Mouse (Mus musculus) splenic B cell, adult 2 months (primary cell): ENCODE measurements at regions not wholly inside any gene's neighbourhood (a gene's known extent, or its start where the extent isn't known, plus 50 kb on each side); places are given as distances from the start of the nearest gene placed in this dataset.

ENCODE experiments used
- DNase-seq: peaks from one replicate; pipeline ENCODE4 v3.0.0-alpha.2; 2011; ENCODE audit warnings: low read depth, low spot score
- H3K27me3 ChIP-seq: 2 replicates; pipeline ENCODE4 v1.6.1; 2012; ENCODE audit warnings: mild to moderate bottlenecking, low read length, moderate library complexity, mixed read lengths; ENCODE audit not compliant: control insufficient read depth, poor library complexity, insufficient read depth, severe bottlenecking
- H3K36me3 ChIP-seq: 2 replicates; pipeline ENCODE4 v1.6.1; 2012; ENCODE audit warnings: mild to moderate bottlenecking, low read length, moderate library complexity, mixed read lengths; ENCODE audit not compliant: control insufficient read depth, poor library complexity, insufficient read depth, severe bottlenecking

DNA sequence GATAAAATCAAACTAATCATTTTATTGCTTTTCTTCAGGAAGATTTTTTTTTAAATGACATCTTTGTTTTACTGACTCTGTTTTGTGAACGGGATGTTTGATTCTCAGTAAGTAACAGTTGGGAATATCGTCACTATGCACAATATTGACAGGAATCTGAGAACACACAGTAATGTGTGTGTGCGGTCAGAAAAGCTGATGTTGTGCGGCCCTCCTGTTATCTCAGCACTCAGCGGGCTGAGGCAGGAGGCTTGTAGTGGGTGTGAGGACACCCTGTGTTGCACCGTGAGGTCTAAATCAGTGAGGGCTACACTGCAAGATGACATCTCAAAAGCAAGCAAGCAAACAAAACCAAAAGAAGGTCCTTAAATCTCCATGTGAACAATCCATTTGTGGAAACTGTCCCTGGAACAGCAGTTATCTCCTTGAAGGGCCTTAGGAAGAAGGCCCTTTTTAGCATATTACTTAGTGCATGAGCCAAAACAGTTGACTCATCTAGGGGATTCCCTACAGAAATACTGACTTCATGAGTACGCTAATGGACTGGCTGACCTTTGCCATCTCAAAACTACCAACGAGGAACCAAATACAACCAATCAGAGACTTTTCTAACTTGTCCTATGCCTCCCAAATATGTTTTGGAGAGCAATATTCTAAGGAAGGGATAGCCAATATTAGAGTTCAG is 181.2 kb upstream of the Marcks start:
- no peaks in the 10 kb centered on the region for H3K27me3 ChIP-seq
- peak; percentile 37 for DNase-seq
- no peaks in the 10 kb centered on the region for H3K36me3 ChIP-seq

DNA sequence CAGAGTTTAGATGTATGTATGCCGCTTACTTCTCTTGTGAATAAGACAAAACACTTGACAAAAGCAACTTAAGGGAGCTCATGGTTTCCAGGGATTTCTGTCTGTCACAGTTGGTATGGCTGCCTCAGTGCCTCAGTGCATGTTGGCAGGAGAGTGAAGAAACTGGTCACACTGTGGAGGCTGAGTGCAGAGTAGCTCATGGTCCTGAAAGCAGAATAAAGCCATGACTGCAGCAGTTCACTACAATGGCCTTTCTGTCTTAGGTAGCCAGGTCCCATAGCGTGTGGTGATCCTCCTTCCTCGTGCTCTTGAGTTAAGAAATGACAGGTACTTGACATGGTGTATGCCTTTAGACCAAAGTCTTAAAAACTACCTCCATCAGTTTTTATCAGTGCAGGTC is 178.0 kb upstream of the Marcks start:
- H3K36me3 ChIP-seq = no peaks in the 10 kb centered on the region
- H3K27me3 ChIP-seq = no peaks in the 10 kb centered on the region
- DNase-seq = no peak

DNA sequence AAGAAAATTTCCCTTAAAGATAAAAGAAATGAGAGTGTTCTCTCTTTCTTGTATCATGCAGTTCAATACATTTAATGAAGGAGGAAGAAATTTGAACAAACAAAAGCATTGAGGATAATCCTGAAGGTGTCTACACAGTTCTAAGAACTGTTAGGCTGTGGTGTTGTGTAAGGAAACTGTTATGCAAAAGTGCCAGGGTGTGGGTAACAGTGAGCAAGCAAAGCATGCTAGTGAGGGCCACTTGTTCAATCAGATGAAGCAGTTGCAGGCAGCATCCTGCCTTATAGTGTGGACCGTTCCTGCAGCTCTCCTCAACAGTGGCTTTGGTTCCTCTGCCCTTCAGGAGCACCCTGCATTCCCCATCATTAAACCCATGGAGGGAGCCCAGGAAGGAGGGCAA is 177.1 kb upstream of the Marcks start:
- DNase-seq = no peak
- Histone ChIP-seq H3K36me3 (no peaks in the 10 kb centered on the region), H3K27me3 (no peaks in the 10 kb centered on the region)

DNA sequence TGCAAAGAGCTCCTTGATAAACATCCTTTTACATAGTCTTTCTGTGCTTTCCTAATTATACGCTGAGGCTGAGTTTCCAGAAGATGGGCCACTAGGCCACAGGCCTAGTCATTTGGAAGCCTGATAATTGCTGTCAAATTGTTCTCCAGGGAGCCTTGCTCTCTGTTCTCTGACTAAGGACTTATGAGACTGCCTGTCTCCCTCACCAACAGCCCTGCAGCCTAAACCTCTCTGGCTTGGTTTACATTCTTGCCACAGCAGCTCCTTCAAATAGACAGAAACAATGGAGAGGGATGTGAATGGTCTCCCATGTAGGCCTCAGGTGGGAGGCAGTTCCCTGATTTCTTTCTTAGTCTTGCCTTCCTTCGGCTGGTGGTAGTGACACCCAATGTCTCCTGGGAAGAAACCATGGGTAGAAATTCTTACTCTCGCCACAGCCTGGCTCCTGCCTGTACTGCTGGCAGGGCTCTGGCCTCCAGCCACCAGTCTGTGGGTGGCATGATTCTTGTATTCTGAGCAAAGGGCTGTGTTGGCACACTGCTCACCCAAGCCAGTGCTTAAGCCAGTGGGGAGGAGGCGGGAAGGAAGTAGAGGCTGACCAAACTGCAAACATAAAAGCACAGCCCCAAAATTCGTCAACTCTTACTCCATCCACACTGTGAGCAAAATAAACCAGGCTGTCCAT is 176.2 kb upstream of the Marcks start:
- Histone ChIP-seq H3K27me3 (no peaks in the 10 kb centered on the region), H3K36me3 (no peaks in the 10 kb centered on the region)
- no peak for DNase-seq

DNA sequence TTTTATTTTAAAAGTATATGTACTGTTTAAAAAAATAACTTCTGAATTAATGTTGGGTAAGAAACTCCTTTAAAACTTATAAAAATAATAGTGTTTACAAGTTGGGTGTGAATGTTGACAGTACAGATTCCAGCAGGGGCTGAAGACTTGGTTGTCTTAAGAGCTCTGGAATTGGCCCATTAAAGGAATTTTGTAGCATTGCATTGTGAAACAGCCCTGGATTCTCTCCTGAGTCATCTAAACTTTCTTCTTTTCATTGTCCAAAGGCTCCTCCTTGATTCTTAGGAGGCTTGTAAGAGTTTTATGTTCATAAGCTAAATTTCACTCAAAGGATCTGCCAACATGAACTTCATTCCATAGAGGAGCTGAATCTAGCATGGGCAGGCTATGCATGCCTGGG is 174.7 kb upstream of the Marcks start:
- H3K27me3 ChIP-seq = no peaks in the 10 kb centered on the region
- H3K36me3 ChIP-seq = no peaks in the 10 kb centered on the region
- DNase-seq = no peak

DNA sequence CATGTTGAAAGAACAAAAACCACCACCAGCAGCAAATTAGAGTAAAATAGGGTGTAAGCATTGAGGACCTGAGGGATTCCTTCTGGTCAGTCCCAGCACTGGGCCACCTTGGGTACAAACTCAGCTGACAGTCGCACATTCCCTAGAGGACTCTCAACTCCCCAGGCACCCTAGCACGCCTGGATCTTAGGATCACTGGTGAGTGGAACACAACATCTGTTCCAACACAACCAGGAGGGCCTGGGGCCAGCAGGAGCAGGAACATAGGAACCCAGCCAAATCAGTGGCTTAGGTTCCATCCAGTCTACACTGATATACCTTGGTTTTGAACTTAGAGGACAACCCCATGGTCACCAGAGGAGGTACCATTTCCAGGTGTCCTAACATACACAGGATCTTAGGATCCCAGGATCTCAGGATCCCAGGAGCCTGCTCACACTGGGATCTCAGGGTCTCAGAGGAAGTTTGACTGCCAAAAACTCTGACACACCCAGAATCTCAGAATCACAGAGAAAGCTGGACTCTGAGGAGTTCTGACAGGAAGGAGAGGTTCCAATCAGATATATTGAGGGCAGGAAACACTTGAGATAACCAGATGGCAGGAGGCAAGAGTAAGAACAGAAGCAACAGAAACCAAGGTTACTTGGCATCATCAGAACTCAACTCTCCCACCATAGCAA is 171.7 kb upstream of the Marcks start:
- no peaks in the 10 kb centered on the region for H3K27me3 ChIP-seq
- no peak for DNase-seq
- no peaks in the 10 kb centered on the region for H3K36me3 ChIP-seq

DNA sequence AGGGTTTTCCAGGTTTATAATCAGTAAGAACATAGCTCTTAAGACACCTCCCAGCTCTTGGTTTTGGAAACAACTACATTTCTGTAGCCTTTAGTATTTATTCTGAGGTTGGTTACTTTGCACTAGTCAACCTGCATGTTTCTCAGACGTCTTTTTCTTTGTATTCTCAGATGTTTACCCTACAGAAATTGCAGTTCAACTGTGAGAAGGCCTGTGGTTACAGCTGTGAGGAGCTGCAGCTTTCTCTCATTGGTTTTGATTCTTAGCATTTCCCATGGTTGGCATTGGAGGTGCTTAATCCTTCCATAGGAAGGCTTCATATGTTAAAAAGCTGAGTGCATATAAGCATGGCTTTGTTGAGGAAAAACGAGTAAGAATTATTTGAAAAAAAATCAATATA is 165.9 kb upstream of the Marcks start:
- DNase-seq = no peak
- H3K27me3 ChIP-seq = no peaks in the 10 kb centered on the region
- no peaks in the 10 kb centered on the region for H3K36me3 ChIP-seq

DNA sequence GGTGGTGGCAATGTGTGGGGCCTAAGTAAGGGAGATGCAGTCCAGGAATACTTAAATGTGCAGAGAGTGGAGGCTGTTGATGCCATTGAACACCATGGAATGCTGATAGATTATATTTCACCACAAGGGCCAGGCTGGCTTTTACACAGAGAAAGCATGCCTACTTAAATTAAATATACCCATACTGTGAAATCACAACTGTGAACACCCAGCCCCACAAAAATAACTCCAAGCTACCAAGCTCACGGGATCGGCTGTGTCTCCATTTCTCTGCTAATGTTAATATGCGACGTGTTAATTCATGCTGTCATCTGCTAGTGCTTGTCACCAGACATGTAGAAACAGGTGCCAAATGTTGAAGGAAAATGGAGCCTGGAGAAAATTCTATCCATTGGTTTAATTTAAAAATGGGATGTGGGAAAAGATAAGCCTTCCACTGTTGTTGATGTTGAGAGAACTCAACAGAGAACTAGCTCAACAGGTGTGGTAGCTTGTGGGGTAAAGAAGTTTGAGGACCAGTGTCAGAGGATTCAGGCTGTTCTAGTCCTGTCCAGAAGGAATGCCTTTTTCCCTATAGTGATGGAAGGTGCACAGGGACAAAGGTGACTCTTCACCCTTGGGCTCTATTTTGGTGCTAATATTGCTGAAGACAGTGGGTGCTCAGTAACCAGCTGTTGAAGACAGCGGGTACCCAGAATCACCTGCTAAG is 161.6 kb upstream of the Marcks start:
- Histone ChIP-seq H3K27me3 (no peaks in the 10 kb centered on the region), H3K36me3 (no peaks in the 10 kb centered on the region)
- DNase-seq = no peak

DNA sequence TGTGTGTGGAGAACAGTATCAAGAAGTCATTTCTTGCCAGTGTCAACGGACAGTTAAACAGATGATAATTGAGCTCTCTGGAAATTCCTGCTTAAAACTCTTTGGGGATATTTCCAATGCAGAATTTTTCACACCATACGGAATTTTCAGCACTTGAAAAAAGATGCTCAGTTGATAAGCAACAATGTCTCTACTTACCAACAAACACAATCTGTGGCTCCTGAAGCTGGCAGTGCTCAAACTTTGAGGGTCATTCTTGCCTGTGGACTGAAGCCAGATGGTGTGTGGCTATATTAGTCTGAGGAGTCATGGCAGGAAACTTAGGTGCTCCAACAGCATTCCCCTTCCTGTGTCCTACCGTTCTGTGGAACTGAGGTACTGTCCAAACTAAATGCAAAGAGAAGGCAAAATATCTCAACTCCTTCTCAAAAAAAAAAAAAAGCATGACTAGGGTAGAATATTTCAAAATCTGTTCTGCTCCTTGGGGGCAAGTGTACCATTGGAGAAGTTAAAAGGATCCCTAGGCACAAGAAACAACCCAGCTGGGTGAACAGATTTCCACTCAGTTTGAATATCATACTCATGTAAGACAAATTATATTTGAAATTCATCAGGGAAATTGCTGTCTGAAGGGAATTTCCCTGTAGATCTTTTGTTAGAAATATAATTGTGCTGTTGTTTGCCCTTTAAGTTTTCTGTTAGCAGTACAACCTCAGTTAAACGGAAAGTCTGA is 160.1 kb upstream of the Marcks start:
- no peak for DNase-seq
- Histone ChIP-seq H3K27me3 (no peaks in the 10 kb centered on the region), H3K36me3 (no peaks in the 10 kb centered on the region)

DNA sequence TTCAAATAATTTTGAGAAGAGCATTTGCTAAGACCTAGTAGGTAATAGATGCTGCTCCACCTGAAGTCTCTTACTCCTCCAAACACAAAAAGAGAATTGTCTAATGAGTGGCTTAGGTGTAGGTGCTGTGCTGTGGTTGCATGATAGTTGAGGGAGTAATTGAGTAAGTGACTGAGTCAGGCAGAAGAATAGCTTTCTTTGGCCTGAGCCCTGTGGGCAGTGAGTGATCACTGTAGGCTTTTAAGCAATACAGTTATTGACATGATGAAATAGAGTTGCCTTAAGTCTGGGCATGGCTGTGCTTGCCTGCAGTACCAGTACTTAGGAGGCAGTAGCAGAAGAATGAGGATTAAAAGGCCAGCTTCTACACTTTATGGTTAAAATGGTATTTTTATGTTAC is 155.5 kb upstream of the Marcks start:
- no peak for DNase-seq
- no peaks in the 10 kb centered on the region for H3K36me3 ChIP-seq
- H3K27me3 ChIP-seq = no peaks in the 10 kb centered on the region

DNA sequence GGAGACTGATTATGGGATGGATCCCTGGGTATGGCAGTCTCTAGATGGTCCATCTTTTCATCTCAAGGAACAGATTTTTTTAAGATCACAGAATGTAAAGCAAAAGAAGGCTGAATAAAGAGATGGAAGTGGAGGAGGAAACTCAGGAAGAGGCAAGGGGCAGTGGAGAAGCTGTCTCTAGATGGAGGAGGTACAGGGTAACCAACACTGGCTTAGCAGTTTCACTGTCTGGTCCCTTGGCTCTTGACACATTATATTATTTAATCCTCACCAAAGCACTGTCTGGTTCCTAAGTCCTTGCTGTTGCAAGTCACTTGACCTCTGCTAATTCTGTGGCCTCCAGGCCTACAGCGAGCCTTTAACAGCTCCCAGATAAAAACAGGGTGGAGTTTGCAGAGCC is 154.6 kb upstream of the Marcks start:
- Histone ChIP-seq H3K36me3 (no peaks in the 10 kb centered on the region), H3K27me3 (no peaks in the 10 kb centered on the region)
- no peak for DNase-seq

DNA sequence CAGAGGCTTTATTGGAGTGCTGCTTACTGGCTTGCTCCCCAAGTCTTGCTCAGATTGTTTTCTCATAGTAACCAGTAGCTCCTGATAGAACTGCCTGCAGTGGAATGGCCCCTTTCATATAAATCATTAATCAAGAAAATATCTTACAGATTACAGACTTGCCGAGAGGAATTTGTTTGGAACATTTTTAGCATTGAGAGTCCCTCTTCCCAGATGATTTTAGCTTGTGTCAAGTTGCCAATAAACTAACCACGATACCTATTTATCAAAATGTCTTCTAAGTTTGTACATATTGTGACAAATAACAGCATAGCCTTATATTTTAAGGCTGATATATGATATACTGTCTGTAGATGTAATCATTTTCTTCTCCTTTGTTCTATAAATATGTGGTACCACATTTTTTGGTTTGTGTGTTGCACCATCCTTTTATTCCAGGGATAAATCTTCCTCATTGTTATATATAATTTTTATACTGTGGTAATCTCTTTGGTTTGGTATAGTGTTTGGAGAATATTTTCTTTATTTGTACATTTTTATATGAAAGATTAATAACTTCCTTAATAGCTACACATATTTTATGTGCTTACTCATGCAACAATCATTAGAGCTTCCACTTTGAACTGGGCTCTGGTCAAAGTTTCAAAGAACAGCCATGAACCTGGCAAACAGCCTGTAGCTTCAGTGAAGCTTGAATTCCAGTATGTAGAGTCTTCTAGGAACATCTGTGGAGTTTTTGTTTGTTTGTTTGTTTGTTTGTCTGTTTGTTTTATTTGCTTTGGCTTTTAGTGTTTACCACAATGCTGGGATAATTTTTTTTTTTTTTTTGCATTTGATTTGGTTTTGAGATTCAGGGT is 153.1 kb upstream of the Marcks start:
- no peaks in the 10 kb centered on the region for H3K36me3 ChIP-seq
- no peaks in the 10 kb centered on the region for H3K27me3 ChIP-seq
- no peak for DNase-seq

DNA sequence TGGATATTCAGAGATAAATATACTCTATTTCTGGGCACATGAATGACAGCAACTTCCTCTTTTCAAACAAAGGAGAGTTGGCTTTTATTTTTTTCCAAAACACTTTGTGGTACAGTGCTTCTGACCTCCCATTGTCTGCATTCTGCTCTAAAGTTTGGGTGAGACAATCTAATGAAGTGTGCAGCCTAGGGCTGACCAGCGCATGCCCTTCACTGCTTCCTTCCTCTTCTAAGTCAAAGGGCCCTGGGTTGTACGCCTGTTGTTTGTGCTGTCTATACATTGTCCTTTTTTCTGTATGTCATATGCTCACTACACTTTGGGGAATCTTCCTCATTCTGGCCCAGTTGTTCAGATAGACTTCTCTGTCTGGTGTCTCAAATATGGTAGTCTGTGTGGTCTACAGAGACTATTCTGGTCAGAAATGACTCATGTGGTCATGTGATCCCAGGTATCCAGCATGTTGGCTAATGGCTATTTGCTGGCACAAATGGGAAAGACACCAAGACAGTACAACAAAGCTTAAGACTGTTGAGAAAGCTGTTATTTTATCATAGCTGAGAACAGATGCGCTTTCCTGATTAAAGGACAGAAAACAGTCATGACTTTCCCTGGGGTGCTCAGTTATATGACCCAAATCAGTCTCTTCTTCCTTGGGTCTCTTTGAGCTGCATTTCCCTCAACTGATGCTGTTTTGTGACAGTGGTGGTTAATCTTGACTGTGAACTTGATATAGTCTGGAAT is 151.4 kb upstream of the Marcks start:
- DNase-seq = peak; percentile 69
- H3K36me3 ChIP-seq = no peaks in the 10 kb centered on the region
- no peaks in the 10 kb centered on the region for H3K27me3 ChIP-seq
